Mouse (Mus musculus) hindbrain, embryonic 11.5 days (tissue): ENCODE data around the gene Foxn3. TPM values are rescaled to one million over a fixed set of nuclear protein-coding genes. Genes with fewer than 3 reads are reported as not detected.

Source experiments
- ATAC-seq: fragments of 200-750 bp; cut with Nextera tagmentation; 2 replicates; pipeline ENCODE4 v1.8.0; 2017; ENCODE audit warnings: mild to moderate bottlenecking, moderate TSS enrichment, moderate library complexity; ENCODE audit not compliant: low FRiP score
- DNase-seq: peaks from one replicate; pipeline ENCODE4 v3.0.0-alpha.2; 2015; ENCODE audit warnings: low spot score
- H3K27ac ChIP-seq: fragments of 300-500 bp; sonication (generic); 2 replicates; pipeline ENCODE4 v1.5.1; 2014; ENCODE audit warnings: mild to moderate bottlenecking, low read depth, low read length
- H3K27me3 ChIP-seq: fragments of 300-500 bp; sonication (generic); 2 replicates; pipeline ENCODE4 v1.6.1; 2014; ENCODE audit warnings: mild to moderate bottlenecking, low read length, moderate library complexity, mixed read lengths; ENCODE audit not compliant: control insufficient read depth, insufficient read depth
- H3K36me3 ChIP-seq: fragments of 300-500 bp; sonication (generic); 2 replicates; pipeline ENCODE4 v1.6.1; 2014; ENCODE audit warnings: mild to moderate bottlenecking, low read length, moderate library complexity, mixed read lengths; ENCODE audit not compliant: control insufficient read depth, insufficient read depth
- H3K4me1 ChIP-seq: fragments of 300-500 bp; sonication (generic); replicated peaks from 2 replicates; pipeline ENCODE4 v1.6.1; 2014; ENCODE audit warnings: low read length, mixed read lengths; ENCODE audit not compliant: control insufficient read depth, insufficient read depth
- H3K4me2 ChIP-seq: fragments of 300-500 bp; sonication (generic); replicated peaks from 2 replicates; pipeline ENCODE4 v1.6.1; 2014; ENCODE audit warnings: mild to moderate bottlenecking, low read depth, low read length
- H3K4me3 ChIP-seq: fragments of 300-500 bp; sonication (generic); 2 replicates; pipeline ENCODE4 v1.5.1; 2014; ENCODE audit warnings: low read depth, low read length
- H3K9ac ChIP-seq: fragments of 300-500 bp; sonication (generic); 2 replicates; pipeline ENCODE4 v1.6.1; 2014; ENCODE audit warnings: low read depth, low read length
- H3K9me3 ChIP-seq: fragments of 300-500 bp; sonication (generic); 2 replicates; pipeline ENCODE4 v1.6.1; 2016; ENCODE audit warnings: low read length; ENCODE audit not compliant: control insufficient read depth
- WGBS: fragments of 180-500 bp; shearing (Covaris S2); extraction: QIAGEN DNeasy Blood & Tissue Kit; methylation state at CpG from one replicate; pipeline ENCODE4 v1.1.7; 2014; 5-methylcytosine and 5-hydroxymethylcytosine counted together
- polyA plus RNA-seq: library from polyadenylated mRNA; unstranded; fragments of >200 nt; fragmentation: Nextera tagmentation; extraction: Ambion mirVana; gene quantifications from 2 replicates; pipeline ENCODE4 v1.2.1, GENCODE M21; 2014

Foxn3 gene
- polyA plus RNA-seq, 1 experiment from 2014 or later, result 91.6 TPM

DNA sequence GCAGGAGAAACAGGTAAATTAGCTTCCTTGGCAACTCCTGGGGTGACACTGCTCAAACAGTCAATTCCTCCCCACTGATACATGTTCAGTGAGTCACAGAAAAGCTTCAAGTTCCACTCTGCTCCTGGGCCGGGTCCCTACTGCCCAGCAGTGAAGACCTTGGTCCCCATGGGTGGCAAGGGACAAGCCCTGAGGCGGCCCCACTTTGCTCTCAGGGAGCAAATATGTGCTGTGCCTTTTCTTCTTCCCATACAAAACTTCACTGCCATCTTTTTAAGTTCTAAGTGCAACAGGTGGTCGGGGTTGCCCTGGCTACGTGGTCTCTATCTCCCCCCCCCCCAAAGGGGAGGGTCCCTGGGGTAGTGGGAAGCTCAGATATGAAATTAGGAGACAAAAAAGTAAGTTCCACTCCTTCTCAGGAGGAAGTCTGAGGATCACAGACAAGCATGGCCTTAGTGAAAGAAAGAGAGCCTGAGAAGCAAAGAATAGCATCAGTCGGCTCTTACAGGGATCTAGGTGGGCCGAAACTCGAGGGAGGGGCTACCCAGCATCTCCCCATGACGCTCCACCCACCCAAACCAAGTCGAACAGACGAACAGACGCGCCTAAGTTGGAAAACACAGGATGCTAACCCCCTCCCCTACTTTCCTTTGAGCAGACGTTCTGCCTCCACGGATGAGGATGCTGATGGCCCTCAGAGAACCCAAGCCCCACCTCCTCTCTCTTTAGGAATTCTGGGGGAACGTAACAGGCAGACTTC, 342.1 kb downstream of the Foxn3 start:
- DNase-seq, result peak; percentile 35
- no peak overlapping the region for H3K9ac ChIP-seq

GRCm38 (mm10) chr12:99220333-99220732, 343.0 kb downstream of the Foxn3 start:
- no peaks in the 10 kb centered on the region for H3K27me3 ChIP-seq
- peaks cover 23% of the 10 kb centered on the region for H3K4me1 ChIP-seq
- H3K9ac ChIP-seq, result no peak overlapping the region
- peak; percentile 91 for ATAC-seq
- 20% methylated on average over 8 of the region's 8 CpGs for WGBS
- H3K4me2 ChIP-seq, result no peak overlapping the region
- no peak overlapping the region; the same call in 1 of the 2 replicates for H3K27ac ChIP-seq
- no peaks in the 10 kb centered on the region for H3K36me3 ChIP-seq
- no peak overlapping the region for H3K4me3 ChIP-seq
- no peaks in the 10 kb centered on the region for H3K9me3 ChIP-seq
- peak; percentile 93 for DNase-seq

More for the DNA sequence above, 342.1 kb downstream of the Foxn3 start:
- no peak overlapping the region for H3K4me3 ChIP-seq
- H3K4me1 ChIP-seq, result peaks cover 27% of the 10 kb centered on the region
- H3K4me2 ChIP-seq, result no peak overlapping the region
- H3K27me3 ChIP-seq, result no peaks in the 10 kb centered on the region
- peak; percentile 51 for ATAC-seq
- H3K27ac ChIP-seq, result peak overlapping the region; percentile 80
- H3K9me3 ChIP-seq, result no peaks in the 10 kb centered on the region
- WGBS, result 26% methylated on average over 15 of the region's 15 CpGs
- H3K36me3 ChIP-seq, result no peaks in the 10 kb centered on the region

DNA sequence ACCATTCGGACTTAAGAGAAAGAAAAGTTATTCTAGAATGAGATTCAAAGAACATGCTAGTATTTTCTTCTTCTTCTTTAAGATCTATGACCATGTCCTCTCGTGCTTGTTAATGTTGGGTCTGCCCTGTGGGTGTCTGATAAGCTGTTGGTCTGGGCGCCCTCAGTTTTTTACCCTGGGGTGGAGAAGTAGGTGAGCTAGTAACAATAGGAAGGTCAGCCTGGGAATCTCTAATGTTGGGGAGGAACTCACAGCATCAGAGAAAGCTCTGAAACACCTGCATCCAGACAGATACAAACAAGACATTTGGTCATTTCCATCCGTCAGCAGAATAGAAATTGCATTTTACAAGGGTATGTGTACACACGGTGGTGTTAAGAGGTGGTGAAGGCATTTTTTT, 343.6 kb downstream of the Foxn3 start:
- DNase-seq (no peak), ATAC-seq (no peak)
- WGBS, result 40% methylated on average over 5 of the region's 5 CpGs
- peaks cover 22% of the 10 kb centered on the region for H3K4me1 ChIP-seq
- peak overlapping the region; percentile 58; the same call in 1 of the 2 replicates for H3K27ac ChIP-seq
- no peaks in the 10 kb centered on the region for H3K27me3 ChIP-seq
- no peaks in the 10 kb centered on the region for H3K36me3 ChIP-seq
- no peak overlapping the region for H3K9ac ChIP-seq
- no peaks in the 10 kb centered on the region for H3K9me3 ChIP-seq
- no peak overlapping the region for H3K4me3 ChIP-seq
- no peak overlapping the region; the same call in 1 of the 2 replicates for H3K4me2 ChIP-seq

DNA sequence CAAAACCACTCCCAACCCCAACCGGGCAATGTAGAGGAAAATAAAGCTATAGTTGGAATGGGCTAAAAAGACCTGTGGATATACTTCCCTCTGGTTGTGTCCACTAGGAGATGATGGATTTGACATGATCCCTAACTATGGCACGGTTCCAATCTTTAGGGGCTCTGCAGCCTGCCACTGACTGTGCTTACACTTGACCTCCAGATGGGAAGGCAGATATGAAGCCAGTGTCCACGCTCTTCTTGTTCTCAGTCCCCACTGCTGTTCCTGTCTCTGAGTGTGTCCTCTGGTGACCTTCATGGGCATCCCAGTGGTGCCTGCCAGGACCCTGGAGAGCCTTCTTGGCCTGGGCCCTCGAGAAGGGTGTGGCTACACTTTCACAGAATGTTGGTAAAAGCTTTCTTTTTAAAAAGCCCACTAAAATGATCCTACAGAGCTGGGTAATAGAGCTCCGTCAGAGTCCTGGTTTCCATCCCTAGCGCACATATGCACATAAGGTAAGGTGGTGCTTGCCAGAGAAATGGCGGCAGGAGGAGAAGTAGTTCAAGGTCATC, 346.2 kb downstream of the Foxn3 start:
- ATAC-seq (no peak), DNase-seq (no peak)
- no peak overlapping the region for H3K4me2 ChIP-seq
- H3K9ac ChIP-seq, result no peak overlapping the region
- H3K4me3 ChIP-seq, result no peak overlapping the region
- H3K4me1 ChIP-seq, result peaks cover 16% of the 10 kb centered on the region
- H3K27ac ChIP-seq, result no peak overlapping the region
- no peaks in the 10 kb centered on the region for H3K9me3 ChIP-seq
- no peaks in the 10 kb centered on the region for H3K27me3 ChIP-seq
- H3K36me3 ChIP-seq, result no peaks in the 10 kb centered on the region
- 85% methylated on average over 7 of the region's 7 CpGs for WGBS

- Histone ChIP-seq H3K4me3 (no peak overlapping the region), H3K36me3 (no peaks in the 10 kb centered on the region), H3K27ac (no peak overlapping the region), H3K9ac (no peak overlapping the region; the same call in 1 of the 2 replicates), H3K4me1 (peaks cover 14% of the 10 kb centered on the region), H3K9me3 (no peaks in the 10 kb centered on the region), H3K27me3 (no peaks in the 10 kb centered on the region), H3K4me2 (no peak overlapping the region)
- DNase-seq (no peak), ATAC-seq (no peak)
- WGBS, result 51% methylated on average over 5 of the region's 5 CpGs
Observed at GRCm38 (mm10) chr12:99216341-99216761, 347.0 kb downstream of the Foxn3 start.

DNA sequence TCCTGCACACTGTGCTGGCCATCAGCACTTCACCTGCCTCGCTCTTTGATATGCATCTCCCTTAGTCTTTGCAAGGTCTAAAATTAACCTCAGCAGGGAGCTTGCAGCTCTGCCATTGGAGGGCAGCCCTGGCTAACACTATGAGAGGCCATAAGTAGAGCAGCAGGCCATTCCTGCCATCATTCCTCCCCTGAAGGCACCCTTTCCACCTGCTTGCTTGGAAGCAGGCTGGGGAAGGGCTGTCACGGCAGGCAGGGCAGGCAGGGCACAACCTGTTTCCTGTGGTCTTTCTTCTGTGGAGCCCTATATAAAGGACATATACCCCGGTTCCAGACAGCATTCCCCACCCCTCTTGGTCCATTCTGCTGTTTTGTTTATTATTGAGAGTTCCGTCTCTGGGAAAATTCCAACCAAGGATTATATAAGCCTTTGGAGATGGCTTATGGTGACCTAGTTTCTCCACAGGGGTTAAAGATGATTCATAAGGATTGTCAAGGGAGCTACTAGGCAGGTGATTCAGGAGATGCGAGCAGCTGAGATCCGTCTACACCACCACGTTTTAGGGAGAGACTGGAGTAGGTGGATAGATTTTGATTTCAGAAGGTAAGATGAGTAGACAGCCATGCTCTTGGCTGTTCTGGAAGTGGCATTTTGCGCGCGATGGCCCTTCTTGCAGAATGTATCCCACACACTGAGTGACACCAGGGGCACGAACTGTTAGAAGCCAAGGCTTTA, 347.7 kb downstream of the Foxn3 start:
- Histone ChIP-seq H3K27ac (no peak overlapping the region), H3K4me3 (no peak overlapping the region), H3K36me3 (no peaks in the 10 kb centered on the region), H3K9ac (no peak overlapping the region), H3K4me2 (no peak overlapping the region), H3K27me3 (no peaks in the 10 kb centered on the region), H3K4me1 (peaks cover 14% of the 10 kb centered on the region), H3K9me3 (no peaks in the 10 kb centered on the region)
- 77% methylated on average over 11 of the region's 11 CpGs for WGBS
- no peak for ATAC-seq
- DNase-seq, result no peak

DNA sequence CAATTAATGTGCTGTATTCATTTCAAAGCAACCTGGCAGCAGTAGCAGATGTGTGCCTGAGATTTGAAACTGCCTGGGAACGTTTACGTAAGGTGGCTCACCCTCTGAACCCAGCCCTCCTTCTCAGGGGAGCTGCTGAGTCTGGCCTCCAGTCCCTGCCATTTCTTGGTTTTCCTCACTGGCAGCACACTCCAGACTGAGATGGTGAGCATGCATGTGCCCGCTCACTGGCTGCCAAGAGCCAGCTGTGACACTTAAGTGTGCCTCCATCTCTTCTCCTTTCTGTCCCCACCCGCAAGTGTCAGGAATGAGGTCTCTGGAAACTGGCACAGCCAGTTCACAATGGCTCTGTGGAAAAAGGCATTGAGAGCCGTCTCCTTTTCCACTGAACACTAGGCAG, 349.3 kb downstream of the Foxn3 start:
- Histone ChIP-seq H3K27me3 (no peaks in the 10 kb centered on the region), H3K9me3 (no peaks in the 10 kb centered on the region), H3K4me2 (no peak overlapping the region), H3K27ac (no peak overlapping the region), H3K4me1 (peaks cover 5% of the 10 kb centered on the region; the same call in 1 of the 2 replicates), H3K4me3 (no peak overlapping the region), H3K9ac (no peak overlapping the region), H3K36me3 (no peaks in the 10 kb centered on the region)
- WGBS, result 66% methylated on average over 5 of the region's 5 CpGs
- no peak for DNase-seq
- ATAC-seq, result no peak

DNA sequence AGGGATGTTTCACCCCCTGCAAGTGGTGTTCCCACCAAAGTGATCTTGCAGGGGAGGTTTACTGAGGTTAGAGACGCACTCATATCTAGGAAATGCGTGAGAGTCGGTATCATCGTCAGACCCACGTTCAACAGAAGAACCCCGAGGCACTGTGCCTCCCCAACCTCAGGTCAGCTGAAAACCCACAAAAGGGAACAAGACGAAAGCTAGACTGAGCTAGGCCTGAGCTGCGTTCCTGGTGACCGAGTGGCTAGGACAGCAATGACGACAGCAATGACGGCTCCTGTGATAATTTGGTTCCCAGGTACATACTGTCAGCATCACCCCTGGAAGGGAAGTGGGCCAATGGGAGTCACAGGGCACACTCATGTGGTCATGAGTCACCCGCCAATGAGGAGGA, 350.2 kb downstream of the Foxn3 start:
- ATAC-seq, result no peak
- Histone ChIP-seq H3K9ac (no peak overlapping the region), H3K4me2 (no peak overlapping the region), H3K9me3 (no peaks in the 10 kb centered on the region), H3K27me3 (no peaks in the 10 kb centered on the region), H3K36me3 (no peaks in the 10 kb centered on the region), H3K27ac (no peak overlapping the region), H3K4me1 (peaks cover 3% of the 10 kb centered on the region; the same call in 1 of the 2 replicates), H3K4me3 (no peak overlapping the region)
- 92% methylated on average over 12 of the region's 12 CpGs for WGBS
- DNase-seq, result no peak
